Mouse (Mus musculus): ENCODE measurements at regions not wholly inside any gene's neighbourhood (a gene's known extent, or its start where the extent isn't known, plus 50 kb on each side); places are given as distances from the start of the nearest gene placed in this dataset.
A peak's percentile ranks its signal among the peaks of the same experiment; 100 is the strongest.
"Not testable (repeated sequence)": the region's sequence is repeated elsewhere in the genome, so short reads cannot be mapped to it uniquely, and the experiment has no call there.

DNA sequence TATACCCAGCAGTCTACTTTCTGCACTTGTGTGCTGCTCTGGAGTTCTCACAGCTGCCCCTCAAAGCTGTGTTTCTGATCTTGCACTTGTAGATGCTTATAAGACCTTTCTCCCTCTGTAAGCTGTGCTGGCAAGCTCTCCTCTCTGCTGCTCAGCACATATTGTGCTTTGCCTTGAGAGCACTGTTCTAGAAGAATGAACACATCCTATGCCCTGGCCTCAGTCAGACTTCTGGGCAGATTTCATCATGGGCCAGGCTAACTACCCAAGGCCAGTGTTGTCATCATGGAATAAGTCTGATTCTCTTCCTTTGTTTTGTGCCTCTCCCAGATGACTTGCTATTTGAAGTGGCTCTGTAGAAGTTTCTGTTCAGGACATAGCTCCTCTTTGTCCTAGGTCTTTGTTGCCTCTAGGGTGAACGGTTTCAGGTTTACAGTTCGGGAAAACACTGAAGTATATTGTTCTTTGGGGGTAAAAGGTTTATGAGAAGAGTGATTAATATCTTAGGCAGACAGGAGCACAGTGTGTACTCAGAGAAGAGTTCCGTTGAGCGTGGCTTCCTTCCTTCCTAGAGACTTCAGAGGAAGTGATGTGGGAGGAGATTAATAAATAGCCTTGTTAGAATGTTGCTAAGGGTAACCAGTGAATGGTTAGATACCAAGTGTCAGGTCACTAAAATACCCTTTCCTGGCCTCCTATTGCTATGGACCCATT lies 70.8 kb downstream of the Pcdh18 start:
- DNase-seq = no peak
- intact Hi-C loops (cut with DNase I) = no loop called here

DNA sequence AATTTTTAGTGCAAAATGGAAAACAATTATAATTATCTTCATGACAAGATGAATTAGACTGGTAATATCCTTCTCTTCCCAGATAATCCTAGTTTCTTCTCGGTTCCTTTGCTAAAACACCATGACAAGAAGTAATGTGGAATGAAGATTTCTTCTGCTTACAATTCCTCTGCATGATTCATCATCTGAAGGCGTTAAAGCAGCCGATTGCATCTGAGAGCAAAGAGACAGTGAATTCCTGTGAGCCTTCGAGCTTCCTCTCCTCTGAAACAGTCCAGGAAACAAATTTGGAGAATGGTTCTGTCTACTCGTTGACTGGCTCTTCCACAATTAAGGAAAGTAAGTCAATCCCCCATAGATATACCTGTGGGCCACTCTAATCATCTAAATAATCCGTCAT lies 82.2 kb downstream of the Pcdh18 start:
- intact Hi-C loops (cut with DNase I) = no loop called here

DNA sequence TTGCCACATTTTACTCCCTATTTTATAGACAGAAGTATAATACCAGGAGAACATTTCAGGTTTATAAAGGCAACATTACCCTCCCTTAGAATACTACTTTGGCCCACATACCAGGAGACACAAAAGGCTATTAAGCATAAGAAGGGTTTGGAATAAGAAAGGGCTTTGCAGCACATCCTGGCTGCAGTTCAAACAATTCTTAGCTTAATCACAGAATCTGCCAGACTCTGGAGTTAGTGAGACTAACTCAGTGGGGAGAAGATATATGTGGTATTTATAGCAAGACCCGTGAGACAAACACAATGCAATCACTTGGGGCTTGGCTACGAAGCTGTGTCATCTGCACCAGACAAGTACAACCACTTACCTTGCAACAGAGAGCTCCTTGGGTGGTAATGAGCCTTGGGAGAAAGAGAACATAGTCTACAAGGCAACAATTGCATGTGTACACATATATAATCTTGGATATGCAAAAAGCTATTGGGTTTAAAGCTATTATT lies 84.4 kb downstream of the Pcdh18 start:
- intact Hi-C loops (cut with DNase I) = no loop called here
- DNase-seq = no peak

More for the DNA sequence above, 82.2 kb downstream of the Pcdh18 start:
- no peak for DNase-seq

DNA sequence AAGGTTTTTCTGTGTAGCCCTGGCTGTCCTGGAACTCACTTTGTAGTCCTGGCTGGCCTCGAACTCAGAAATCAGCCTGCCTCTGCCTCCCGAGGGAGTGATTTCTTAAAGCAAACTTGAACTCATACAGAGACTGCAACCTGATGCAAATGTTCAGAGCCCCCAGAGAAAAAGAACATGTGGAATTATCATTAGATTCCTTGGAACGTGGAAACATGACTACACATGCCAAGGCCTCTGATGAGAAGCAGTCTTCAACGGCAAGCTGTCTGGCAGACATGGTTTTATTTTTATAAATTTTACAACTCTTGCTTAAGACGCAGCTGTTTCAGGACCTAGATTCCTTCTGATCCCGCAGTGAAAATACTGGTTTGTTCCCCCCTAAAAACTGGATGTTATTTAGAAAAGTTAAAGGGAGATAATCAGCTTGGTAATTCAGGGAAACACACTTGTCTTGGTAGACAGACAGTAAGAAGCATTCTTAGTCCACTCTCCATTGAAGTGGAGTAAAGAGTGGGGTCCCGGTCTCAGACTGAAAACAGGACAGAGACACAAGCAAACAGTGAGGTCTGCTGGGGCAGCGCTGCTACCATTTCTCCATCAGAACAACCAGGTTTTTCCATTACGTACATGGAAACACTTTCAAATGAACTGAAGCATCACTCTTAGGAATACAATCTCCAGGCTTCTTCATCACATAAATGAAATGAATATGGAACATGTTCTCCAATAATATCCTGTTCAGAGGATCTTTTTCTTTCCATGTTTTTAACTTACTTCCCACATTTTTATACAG lies 89.4 kb downstream of the Pcdh18 start:
- intact Hi-C loops (cut with DNase I) = no loop called here
- no peak for DNase-seq

DNA sequence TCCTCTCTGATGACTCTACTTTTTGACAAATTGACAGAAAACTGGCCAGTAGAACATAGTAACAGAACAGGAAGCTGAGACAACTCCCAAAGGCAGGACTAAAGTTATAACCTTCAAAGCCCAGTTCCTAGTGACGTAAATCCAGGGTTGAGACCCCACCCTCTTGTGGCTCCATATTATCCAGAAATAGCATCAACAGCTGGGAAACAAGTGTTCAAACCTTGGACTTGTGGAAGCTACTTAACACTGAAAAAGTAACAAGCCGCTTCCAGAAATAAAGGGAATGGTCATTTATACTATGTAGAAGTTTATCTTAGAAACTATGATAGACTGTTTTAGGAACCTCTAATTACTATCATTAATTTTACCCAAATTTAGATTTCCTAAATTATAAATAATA lies 90.6 kb downstream of the Pcdh18 start:
- no peak for DNase-seq
- intact Hi-C loops (cut with DNase I) = no loop called here

DNA sequence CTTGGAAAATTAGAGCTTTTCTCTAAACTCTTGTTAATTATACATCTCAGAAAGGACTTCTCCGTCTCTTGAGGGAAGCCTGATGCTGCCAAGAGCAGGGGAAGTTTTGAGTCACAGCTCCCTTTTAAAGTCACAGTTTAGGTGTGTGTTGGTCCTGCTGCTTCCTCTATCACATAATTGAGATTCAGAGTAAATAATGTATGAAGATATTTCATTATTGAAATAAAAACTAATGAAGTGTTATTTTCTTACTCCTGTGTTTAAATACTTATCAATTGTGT lies 108.3 kb downstream of the Pcdh18 start:
- intact Hi-C loops (cut with DNase I) = no loop called here
- no peak for DNase-seq

DNA sequence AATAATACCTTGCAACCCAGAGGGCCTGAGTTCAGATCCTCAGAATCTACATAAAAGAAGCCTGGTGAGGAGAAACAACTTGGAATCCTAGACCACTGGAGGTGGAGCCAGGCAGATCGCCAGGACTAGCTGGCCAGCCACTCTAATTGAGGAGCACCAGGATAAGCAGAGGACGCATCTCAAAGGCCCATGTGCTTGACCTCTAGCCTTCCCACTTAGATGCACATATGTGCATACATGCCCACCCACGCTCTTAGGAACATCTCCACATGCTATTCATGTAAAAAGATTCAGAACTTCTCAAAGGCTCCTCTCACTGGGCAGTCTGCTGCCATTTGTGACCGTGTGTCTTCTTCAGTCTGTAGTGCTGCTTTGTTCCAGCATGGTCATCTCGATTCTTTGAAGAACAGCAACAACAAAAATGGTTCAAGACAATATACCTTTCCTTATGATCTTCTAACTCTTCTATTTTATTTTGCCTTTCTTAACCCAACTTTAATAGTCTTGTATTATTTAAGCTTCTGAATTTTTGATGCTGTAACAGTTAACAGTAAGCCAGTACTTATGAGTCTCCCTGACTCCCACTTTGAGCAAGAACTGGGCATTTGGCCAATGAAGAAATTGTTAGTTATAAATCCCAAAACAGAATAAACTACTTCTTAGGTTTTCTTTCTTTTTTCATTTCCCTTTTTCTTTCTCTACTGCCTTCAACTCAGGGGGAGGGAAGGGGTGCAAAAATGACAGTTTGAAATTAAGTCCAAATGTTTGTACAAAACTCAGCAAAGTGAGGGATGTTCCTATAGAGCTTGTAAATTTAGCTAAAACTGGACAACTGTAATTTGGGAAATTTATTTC lies 108.9 kb downstream of the Pcdh18 start:
- intact Hi-C loops (cut with DNase I) = no loop called here

DNA sequence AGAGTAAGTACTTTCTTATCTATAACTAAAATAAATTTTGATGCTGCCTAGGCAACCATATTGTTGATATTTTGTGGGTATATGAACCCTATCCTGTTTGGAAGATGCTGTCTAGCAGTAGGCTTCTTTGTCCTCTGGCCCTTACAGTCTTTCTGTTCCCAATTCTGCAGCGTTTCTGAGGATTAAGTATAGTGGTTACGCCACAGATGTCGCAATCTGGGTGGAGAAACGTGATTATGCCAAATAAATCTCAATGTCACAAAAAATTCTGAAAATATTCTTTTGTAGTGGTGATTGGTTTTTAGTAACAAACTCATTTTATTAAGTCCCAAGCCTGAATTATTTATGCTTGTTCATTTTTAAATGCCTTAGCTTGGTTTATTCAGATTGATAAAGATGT lies 112.1 kb downstream of the Pcdh18 start:
- DNase-seq = peak in 1 of 2 experiments; percentile 15
- intact Hi-C loops (cut with DNase I) = no loop called here

More for the DNA sequence above, 108.9 kb downstream of the Pcdh18 start:
- DNase-seq = peak in 1 of 2 experiments; percentile 15

DNA sequence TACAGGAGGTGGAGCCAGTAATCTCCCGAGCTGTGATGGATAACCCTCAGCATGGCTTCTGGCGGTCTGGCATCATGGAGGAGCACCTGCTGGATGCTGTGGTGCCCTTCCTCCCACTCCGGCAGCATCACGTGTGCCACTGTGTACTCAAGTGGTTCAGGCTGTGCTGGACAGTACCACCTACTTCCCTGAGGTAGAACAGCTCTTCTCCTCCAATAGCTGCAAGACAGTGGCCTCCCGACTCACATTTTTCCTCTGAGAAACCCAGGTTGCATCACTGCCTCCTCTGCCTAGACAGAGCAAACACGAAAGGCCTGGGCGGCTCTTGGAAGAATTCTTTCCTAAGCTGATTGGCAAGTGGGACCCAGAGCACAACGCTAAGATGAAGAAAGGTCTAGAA lies 113.3 kb downstream of the Pcdh18 start:
- intact Hi-C loops (cut with DNase I) = no loop called here
- no peak for DNase-seq

DNA sequence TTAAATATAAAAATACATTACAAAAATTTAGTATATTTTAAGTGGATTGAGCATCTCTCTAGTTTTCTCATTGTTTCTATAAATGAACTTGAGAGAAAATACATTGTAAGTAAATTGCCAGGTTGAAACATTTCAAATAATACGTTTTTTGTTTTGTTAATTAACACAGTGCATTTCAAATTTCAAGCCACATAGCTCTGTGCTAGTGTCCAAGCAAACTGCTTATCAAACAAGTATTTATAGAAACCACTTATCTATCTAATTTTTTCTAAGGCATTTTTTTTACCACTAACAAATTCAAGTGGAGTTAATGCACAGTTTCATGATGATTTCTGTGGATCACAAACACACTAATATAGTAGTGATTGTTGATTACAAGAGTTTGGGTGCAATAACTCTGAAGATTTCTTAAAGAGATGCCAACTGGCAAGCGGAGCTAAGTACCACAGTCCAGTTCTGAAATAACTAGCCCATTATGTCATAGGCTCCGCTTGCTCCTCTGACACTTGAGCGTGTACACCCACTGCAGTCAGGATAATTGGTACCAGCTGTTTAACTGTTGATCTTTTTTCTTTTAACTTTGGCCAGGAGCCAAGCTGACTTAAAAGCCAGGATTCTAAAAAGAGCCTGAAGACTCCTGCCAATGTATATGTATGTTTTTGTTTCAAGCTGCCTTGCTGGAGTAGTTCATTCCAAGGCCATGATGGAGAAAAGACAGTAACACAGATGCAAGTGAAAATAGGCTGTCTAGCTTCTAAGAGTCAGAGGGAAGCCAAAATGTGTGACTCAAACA lies 115.0 kb downstream of the Pcdh18 start:
- peak in 1 of 2 experiments; percentile 32 for DNase-seq
- intact Hi-C loops (cut with DNase I) = no loop called here

DNA sequence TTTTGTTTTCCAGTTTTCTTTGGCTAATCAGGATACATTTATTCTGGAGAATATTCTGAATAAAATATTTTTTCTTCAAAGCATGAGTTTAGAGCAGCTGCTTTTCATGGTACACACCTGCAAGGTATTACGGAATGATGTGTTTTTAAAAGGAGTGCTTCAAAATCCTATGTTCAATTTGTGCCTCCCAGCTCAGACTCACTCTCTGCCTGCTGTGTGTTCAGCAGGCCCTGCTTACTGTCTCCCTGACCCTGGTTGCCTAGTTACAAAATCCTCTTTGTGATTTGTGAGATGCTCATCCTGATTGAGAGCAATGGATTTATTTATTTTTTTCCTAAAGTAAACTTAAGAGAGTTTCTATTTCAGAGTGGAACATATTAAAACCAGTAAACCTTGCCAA lies 115.7 kb downstream of the Pcdh18 start:
- DNase-seq = no peak
- intact Hi-C loops (cut with DNase I) = no loop called here

DNA sequence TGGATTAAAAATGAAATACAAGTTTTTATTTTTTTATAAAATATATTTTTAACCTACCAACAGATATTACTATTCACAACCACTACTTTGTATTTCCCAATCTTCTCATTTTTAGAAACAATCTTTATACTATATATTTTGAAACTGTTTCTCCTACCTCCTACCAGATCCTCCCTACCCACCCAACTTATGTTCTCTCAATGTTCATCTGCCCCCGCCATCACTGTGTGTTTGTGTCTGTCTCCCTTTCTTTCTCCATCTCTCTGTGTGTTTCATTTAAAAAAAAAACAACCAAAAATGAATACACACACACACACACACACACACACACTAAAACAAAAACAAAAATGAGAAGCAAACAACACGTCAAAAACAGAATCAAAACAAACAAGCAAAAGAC lies 118.5 kb downstream of the Pcdh18 start:
- intact Hi-C loops (cut with DNase I) = no loop called here
- no peak for DNase-seq

DNA sequence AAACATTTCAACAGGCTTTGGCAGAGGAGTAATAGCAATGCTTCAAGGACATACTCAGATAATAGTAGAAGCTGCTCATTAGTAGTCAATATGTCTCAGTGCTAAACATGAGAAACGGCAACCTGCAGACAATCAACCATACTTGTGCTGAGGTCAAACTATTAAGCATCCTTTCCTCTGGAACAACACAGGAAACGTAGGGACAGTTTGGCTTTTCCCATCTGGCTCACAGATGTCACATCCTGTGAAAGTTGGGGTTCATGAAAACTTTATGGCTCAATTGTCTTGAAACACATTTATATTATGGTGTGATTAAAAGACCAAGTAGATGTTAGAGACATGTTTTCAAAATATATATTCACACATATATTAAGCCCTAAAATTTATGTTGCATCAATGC lies 120.4 kb downstream of the Pcdh18 start:
- intact Hi-C loops (cut with DNase I) = no loop called here
- DNase-seq = no peak

DNA sequence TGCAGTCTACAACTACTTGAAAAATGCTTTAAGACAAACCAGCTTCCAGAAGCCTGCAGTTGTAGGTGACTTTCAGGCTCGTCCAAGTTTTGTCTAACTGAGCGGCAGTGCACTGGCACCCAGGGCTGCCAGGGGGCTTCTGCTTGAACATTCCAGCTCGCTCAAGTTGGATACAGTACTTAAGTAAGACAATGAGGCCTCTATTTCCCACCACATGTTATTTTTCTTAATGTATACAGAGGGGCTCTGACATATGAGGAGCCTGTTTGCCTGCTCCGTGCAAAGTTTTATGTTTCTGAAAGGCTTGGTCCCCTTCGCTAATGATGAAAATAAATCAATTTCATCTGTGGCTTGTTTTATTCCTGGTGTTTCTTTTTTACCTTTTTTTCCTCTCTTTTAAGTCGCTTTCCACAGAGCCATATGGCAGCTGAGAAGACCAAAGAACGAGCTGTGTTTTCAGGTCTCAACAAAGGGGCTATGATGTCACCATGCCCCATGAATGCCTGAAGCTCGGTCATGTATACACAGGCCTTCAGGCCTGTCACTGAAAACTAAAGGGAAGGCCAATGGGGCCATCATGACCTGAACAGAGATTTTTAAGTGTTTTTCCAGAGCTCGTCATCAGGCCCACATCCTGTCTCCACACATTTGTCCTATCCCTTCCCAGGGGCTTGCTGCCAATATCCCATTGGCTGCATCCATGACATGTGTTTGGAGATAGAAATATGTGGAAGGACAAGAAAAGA lies 164.2 kb downstream of the Pcdh18 start:
- intact Hi-C loops (cut with DNase I) = no loop called here
- no peak for DNase-seq

DNA sequence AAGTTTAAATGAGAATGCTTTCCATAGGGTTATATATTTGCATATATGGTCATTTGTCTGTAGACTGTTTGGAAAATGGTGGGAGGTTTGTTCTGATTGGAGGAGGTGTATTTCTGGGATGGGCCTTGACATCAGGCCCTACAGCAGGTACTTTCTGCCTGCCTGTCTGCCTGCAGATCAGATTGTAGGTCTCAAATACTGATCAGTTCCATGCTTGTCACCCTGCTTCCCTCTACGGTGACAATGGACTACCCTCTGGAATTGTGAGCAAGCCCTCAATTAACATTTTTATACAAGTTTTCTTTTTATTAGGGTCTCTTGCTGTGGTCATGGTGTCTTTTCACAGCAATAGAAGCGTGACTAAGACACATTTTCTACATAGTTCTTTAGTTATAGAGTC lies 166.9 kb downstream of the Pcdh18 start:
- no peak for DNase-seq
- intact Hi-C loops (cut with DNase I) = no loop called here

DNA sequence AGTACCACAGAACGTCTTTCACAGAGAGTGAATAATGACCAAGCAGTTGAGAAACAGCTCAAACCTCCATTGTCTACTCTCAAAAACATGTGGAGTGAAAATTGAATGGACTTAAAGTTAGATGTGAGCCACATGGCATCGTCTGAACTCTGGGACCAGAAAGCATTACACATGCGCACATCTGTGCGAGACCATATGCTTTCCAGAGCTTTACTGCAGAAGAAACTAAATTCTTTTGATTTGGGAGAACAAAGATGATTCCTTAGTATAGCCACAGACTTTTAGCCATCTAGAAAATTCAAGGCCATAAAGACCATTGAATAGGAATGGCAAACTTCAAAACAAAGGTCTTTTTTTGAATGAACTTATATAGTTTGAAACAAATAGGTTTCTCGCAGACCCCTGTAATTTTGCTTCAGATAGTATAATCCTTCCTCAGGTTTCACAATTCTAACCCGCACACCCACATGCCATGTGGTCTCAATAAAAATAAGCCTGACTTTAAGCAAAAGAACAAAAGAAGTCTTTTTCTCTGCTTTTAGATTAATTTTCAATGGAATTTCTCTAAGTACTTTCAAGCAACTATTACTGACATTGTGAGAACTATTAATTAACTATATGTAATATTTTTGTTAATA lies 170.5 kb downstream of the Pcdh18 start:
- DNase-seq = no peak
- intact Hi-C loops (cut with DNase I) = no loop called here

DNA sequence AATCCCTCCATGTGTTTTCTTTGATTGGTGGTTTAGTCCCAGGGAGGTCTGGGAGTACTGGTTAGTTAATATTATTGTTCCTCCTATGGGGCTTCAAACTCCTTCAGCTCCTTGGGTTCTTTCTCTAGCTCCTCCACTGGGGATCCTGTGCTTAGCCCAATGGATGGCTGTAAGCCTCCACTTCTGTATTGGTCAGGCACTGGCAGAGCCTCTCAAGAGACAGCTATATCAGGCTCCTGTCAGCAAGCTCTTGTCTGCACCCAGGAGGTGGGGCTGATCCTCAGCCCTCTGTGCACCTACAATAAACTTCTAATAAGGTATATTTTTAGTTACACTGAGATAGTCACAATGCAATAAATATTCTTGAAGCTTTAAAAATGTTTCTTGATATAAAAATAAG lies 171.2 kb downstream of the Pcdh18 start:
- intact Hi-C loops (cut with DNase I); DNase-seq: not testable (repeated sequence)

DNA sequence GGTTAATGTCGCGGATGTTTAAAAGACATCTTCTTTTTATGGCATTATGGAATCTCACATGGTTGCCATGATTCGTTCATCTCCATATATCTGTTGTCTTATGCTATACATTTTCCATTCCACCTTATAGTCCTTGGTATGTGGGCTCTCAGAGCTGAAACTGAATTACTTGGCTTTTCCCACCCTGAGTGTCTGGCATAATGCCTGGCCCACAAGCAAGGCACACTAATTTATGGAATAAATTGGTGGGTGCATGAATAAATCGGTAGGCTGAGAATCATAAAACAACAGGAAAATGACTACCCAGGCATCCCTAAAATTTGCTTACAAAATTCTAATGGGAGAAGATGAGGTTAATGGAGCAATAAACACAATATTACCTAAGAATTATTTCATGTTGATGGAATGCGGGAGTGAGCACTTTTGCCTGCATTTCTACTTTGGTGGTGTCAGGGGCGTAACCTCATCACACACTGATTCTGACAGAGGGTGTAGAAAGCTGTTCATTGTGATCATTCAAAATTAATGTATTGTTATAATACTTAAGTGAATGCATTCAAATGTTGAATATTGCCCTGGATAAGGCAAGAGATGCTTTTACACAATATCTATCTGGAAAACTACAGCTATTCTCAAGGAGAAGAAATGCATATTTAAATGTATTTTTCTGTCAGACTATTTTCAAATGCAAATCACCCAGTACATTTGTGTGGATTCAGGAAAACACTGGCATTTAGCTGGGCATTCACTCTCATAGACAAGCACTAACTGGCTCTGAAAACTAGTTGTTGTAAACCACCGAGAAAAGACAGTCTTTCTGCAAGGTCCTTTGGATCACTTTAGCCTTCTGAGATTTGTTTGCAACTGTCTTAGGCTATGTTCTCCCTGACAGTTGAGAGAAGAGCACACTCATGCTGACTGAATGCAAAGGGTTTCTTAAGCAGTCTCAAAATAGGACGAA lies 190.1 kb downstream of the Pcdh18 start:
- intact Hi-C loops (cut with DNase I) = no loop called here
- no peak for DNase-seq
